Comparison of ENCODE assay signal across 13 mouse cellular contexts in genomic region chr1:181245554-181246486, GRCm38 (mm10). TPM values are rescaled to one million over a fixed set of nuclear protein-coding genes. Genes with fewer than 3 reads are reported as not detected.
DNase-seq lines count a peak whose midpoint lies in the region; ATAC-seq and TF ChIP-seq lines count a peak whose summit lies in the region.
"Had no signal": no experiment of that assay in that cellular context is flagged by ENCODE, and none has a peak within 500 bp of the region (broad histone marks: within the 10 kb centered on the region; RNA-seq: fewer than 3 reads in every experiment).

No protein-coding gene starts in this region.

- H3K36me3 ChIP-seq in heart, postnatal 0 days (replicated peaks; ENCODE audit: control insufficient read depth, insufficient read depth, low read length): no peaks in the 10 kb centered on the region
- H3K36me3 ChIP-seq: embryonic facial prominence, embryonic 12.5 days had no signal

- TF ChIP-seq POLR2A in bone marrow macrophage, adult 2 months (IDR thresholded peaks at IDR 0.05; ENCODE audit: borderline replicate concordance, low read depth, low read length): no peak

- no peak for TF ChIP-seq CTCF in heart, postnatal 0 days (IDR thresholded peaks at IDR 0.05; ENCODE audit: low read depth)
- TF ChIP-seq CTCF in bone marrow macrophage, adult 2 months (IDR thresholded peaks at IDR 0.05; ENCODE audit: low read depth, low read length): no peak

- H3K9ac ChIP-seq in heart, postnatal 0 days (replicated peaks; ENCODE audit: low read depth, low read length): no peak overlapping the region
- H3K9ac ChIP-seq: embryonic facial prominence, embryonic 12.5 days; hindbrain, embryonic 14.5 days had no signal

- intact Hi-C loops in heart, postnatal 36 days (cut with DNase I): no loop called here

- no peak overlapping the region for H3K4me3 ChIP-seq in heart, postnatal 0 days (ENCODE audit: low read depth, low read length)
- peak overlapping the region; percentile 32; the same call in 1 of the 2 replicates for H3K4me3 ChIP-seq in bone marrow macrophage, adult 2 months (ENCODE audit: insufficient read depth, low read length)
- H3K4me3 ChIP-seq: embryonic facial prominence, embryonic 12.5 days had no signal

- no peak for ATAC-seq in heart, postnatal 0 days (ENCODE audit: insufficient read depth, low read depth)
- peak; percentile 32; the same call in 1 of the 2 replicates for ATAC-seq in megakaryocyte progenitor cell, adult 5-6 weeks (replicated peaks; ENCODE audit: poor library complexity)
- ATAC-seq in cerebellum, adult (ENCODE audit: insufficient number of reproducible peaks, low FRiP score, low TSS enrichment): no peak

- WGBS in heart, postnatal 0 days: 72% methylated on average over 11 of the region's 11 CpGs

- no peaks in the 10 kb centered on the region for H3K9me3 ChIP-seq in heart, postnatal 0 days (replicated peaks; ENCODE audit: control insufficient read depth, low read length)
- H3K9me3 ChIP-seq: embryonic facial prominence, embryonic 12.5 days had no signal

- TF ChIP-seq EP300 in heart, postnatal 0 days (IDR thresholded peaks at IDR 0.05; ENCODE audit: low read depth): no peak

- peak overlapping the region; percentile 23; the same call in 1 of the 2 replicates for H3K27ac ChIP-seq in heart, postnatal 0 days (ENCODE audit: low read depth)
- peak overlapping the region; percentile 96 for H3K27ac ChIP-seq in bone marrow macrophage, adult 2 months (ENCODE audit: insufficient read depth, low read depth, low read length)
- H3K27ac ChIP-seq: embryonic facial prominence, embryonic 12.5 days; hindbrain, embryonic 14.5 days had no signal

- no peak for DNase-seq in heart, postnatal 0 days (ENCODE audit: low spot score)
- DNase-seq in heart, postnatal 36 days: no peak
- peak; percentile 22 for DNase-seq in induced T-regulatory cell, adult 2 months (ENCODE audit: low read depth)
- no peak for DNase-seq in adipocyte (ENCODE audit: low spot score)
- no peak for DNase-seq in adrenal gland, adult 8-10 months
- DNase-seq: cerebellum, adult 8-10 months; right cerebral cortex, adult 18-20 months; thymus, postnatal 14 days had no signal

- no peaks in the 10 kb centered on the region for H3K27me3 ChIP-seq in heart, postnatal 0 days (ENCODE audit: control insufficient read depth, insufficient read depth, low read length)
- H3K27me3 ChIP-seq: embryonic facial prominence, embryonic 12.5 days had no signal

- no peak overlapping the region for H3K4me2 ChIP-seq in heart, postnatal 0 days (ENCODE audit: low read depth, low read length)
- H3K4me2 ChIP-seq: embryonic facial prominence, embryonic 12.5 days; hindbrain, embryonic 14.5 days had no signal

- H3K4me1 ChIP-seq in heart, postnatal 0 days (ENCODE audit: control insufficient read depth, insufficient read depth): no peaks in the 10 kb centered on the region
- peaks cover 36% of the 10 kb centered on the region for H3K4me1 ChIP-seq in bone marrow macrophage, adult 2 months (ENCODE audit: control insufficient read depth, insufficient read depth, low read length)

RNA-seq across cellular contexts. Expression of gene Wdr26, which starts 34.0 kb away (rescaled TPM):
- 37.4 and 46.2 TPM in 2 replicates for total RNA-seq in heart, postnatal 0 days (2014; rRNA removed; ENCODE audit: low replicate concordance)
- polyA plus RNA-seq in heart, postnatal 0 days (2015; fragmentation: Nextera tagmentation; extraction: Ambion mirVana): 34.8 and 38.6 TPM in 2 replicates
- total RNA-seq in heart, postnatal 36 days (2021): 100 to 1,000 TPM; 110 to 115 TPM
- polyA plus RNA-seq in bone marrow macrophage, adult 2 months (2012; ENCODE audit: insufficient read depth, insufficient read length, missing spikeins): 226 and 227 TPM in 2 replicates
- 124 and 137 TPM in 2 replicates for total RNA-seq in megakaryocyte progenitor cell, adult 5-6 weeks (2015)
- 105 and 114 TPM in 2 replicates for total RNA-seq in megakaryocyte progenitor cell, adult 5-6 weeks (2017)
- 100 to 1,000 TPM; 120 to 162 (median 149) TPM for total RNA-seq in adrenal gland, adult 8-10 months (2022)
